Mouse (Mus musculus): ENCODE measurements around the gene Dmrt1.

DNA sequence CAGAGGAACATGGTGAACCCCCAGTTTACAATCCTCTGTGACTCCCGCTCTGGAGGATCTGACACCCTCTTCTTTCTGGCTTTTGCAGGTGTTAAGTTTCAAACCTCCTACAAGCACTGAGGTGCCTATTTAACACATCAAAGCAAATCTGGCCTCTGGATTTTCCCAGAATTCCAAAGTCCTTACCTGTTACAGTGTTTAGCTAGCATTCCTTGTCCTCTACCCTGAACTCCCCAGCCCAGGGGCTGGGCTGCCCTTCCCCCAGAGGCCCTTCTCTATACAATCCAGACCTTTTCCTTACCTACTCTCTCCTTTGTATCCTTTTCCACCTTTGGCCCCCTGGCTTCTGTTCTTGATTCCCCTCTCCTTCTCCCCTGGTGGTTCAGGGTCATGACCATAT, 18.1 kb upstream of the Dmrt1 start:
- no peak for TF ChIP-seq CTCF (IDR thresholded peaks at IDR 0.05; ENCODE audit: borderline replicate concordance, control insufficient read depth, extremely low read depth, insufficient read depth, low read length, poor library complexity)
- TF ChIP-seq POLR2A (IDR thresholded peaks at IDR 0.05; ENCODE audit: control insufficient read depth, extremely low read depth, insufficient read depth, low read length, poor library complexity) = no peak
